Mouse (Mus musculus) hindbrain, embryonic 12.5 days (tissue): ENCODE measurements around the gene Ush2a. TPM values are rescaled to one million over a fixed set of nuclear protein-coding genes. Genes with fewer than 3 reads are reported as not detected.

Experiments used
- ATAC-seq: fragments of 200-750 bp; cut with Nextera tagmentation; 2 replicates; pipeline ENCODE4 v1.8.0; 2017; ENCODE audit warnings: moderate TSS enrichment; ENCODE audit not compliant: low FRiP score
- H3K27ac ChIP-seq: fragments of 300-500 bp; sonication (generic); 2 replicates; pipeline ENCODE4 v1.5.1; 2016; ENCODE audit warnings: mild to moderate bottlenecking
- H3K27me3 ChIP-seq: fragments of 300-500 bp; sonication (generic); 2 replicates; pipeline ENCODE4 v1.6.1; 2016; ENCODE audit warnings: mild to moderate bottlenecking
- H3K36me3 ChIP-seq: fragments of 300-500 bp; sonication (generic); 2 replicates; pipeline ENCODE4 v1.6.1; 2016; ENCODE audit warnings: mild to moderate bottlenecking
- H3K4me1 ChIP-seq: fragments of 300-500 bp; sonication (generic); 2 replicates; pipeline ENCODE4 v1.6.1; 2016
- H3K4me2 ChIP-seq: fragments of 300-500 bp; sonication (generic); replicated peaks from 2 replicates; pipeline ENCODE4 v1.6.1; 2016; ENCODE audit warnings: mild to moderate bottlenecking
- H3K4me3 ChIP-seq: fragments of 300-500 bp; sonication (generic); 2 replicates; pipeline ENCODE4 v1.5.1; 2016; ENCODE audit warnings: mild to moderate bottlenecking
- H3K9ac ChIP-seq: fragments of 300-500 bp; sonication (generic); 2 replicates; pipeline ENCODE4 v1.6.1; 2016; ENCODE audit warnings: mild to moderate bottlenecking, moderate library complexity
- H3K9me3 ChIP-seq: fragments of 300-500 bp; sonication (generic); replicated peaks from 2 replicates; pipeline ENCODE4 v1.6.1; 2016; ENCODE audit warnings: mild to moderate bottlenecking
- WGBS: fragments of 180-500 bp; shearing (Covaris S2); methylation state at CpG from one replicate; pipeline ENCODE4 v1.1.7; 2016; 5-methylcytosine and 5-hydroxymethylcytosine counted together
- polyA plus RNA-seq: library from polyadenylated mRNA; unstranded; fragments of >200 nt; fragmentation: Nextera tagmentation; extraction: Ambion mirVana; gene quantifications from 2 replicates; pipeline ENCODE4 v1.2.1, GENCODE M21; 2016

Ush2a gene
- polyA plus RNA-seq, 1 experiment from 2014 or later: 0.36 TPM

GRCm38 (mm10) chr1:188656121-188656520, 394.3 kb downstream of the Ush2a start:
- H3K4me2 ChIP-seq: no peak overlapping the region
- no peak overlapping the region for H3K9ac ChIP-seq
- ATAC-seq: no peak
- no peak overlapping the region for H3K27ac ChIP-seq
- H3K36me3 ChIP-seq: no peaks in the 10 kb centered on the region
- no peaks in the 10 kb centered on the region for H3K9me3 ChIP-seq
- 65% methylated on average over 12 of the region's 12 CpGs for WGBS
- no peak overlapping the region for H3K4me3 ChIP-seq
- peaks cover 17% of the 10 kb centered on the region for H3K4me1 ChIP-seq
- H3K27me3 ChIP-seq: no peaks in the 10 kb centered on the region

- WGBS: 26% methylated on average over 3 of the region's 3 CpGs
- no peak for ATAC-seq
- Histone ChIP-seq H3K9ac (no peak overlapping the region), H3K4me3 (no peak overlapping the region), H3K9me3 (no peaks in the 10 kb centered on the region), H3K4me2 (no peak overlapping the region), H3K36me3 (no peaks in the 10 kb centered on the region), H3K27ac (no peak overlapping the region), H3K4me1 (peaks cover 20% of the 10 kb centered on the region), H3K27me3 (no peaks in the 10 kb centered on the region)
These were observed 397.3 kb downstream of the Ush2a start for GRCm38 (mm10) chr1:188659159-188659558.

GRCm38 (mm10) chr1:188660339-188660738, 398.5 kb downstream of the Ush2a start:
- H3K9me3 ChIP-seq: no peaks in the 10 kb centered on the region

GRCm38 (mm10) chr1:188660882-188661281, 399.1 kb downstream of the Ush2a start:
- H3K9me3 ChIP-seq: no peaks in the 10 kb centered on the region
- peak; percentile 72 for ATAC-seq
- H3K9ac ChIP-seq: peak overlapping the region; percentile 27; the same call in 1 of the 2 replicates
- H3K4me3 ChIP-seq: peak overlapping the region; percentile 22
- WGBS: under 1% methylated on average over 8 of the region's 8 CpGs
- H3K36me3 ChIP-seq: no peaks in the 10 kb centered on the region
- peak overlapping the region; percentile 53 for H3K4me2 ChIP-seq
- H3K4me1 ChIP-seq: peaks cover 20% of the 10 kb centered on the region
- H3K27me3 ChIP-seq: no peaks in the 10 kb centered on the region
- H3K27ac ChIP-seq: peak overlapping the region; percentile 62; the same call in 1 of the 2 replicates

More at GRCm38 (mm10) chr1:188660339-188660738, 398.5 kb downstream of the Ush2a start:
- 1% methylated on average over 3 of the region's 3 CpGs for WGBS
- peak; percentile 88 for ATAC-seq
- Histone ChIP-seq H3K9ac (peak overlapping the region; percentile 27; the same call in 1 of the 2 replicates), H3K4me2 (peak overlapping the region; percentile 53), H3K36me3 (no peaks in the 10 kb centered on the region), H3K27ac (peak overlapping the region; percentile 62), H3K27me3 (no peaks in the 10 kb centered on the region), H3K4me3 (peak overlapping the region; percentile 22), H3K4me1 (peaks cover 20% of the 10 kb centered on the region)

GRCm38 (mm10) chr1:188667460-188667859, 405.6 kb downstream of the Ush2a start:
- no peak overlapping the region for H3K9ac ChIP-seq
- 82% methylated on average over 8 of the region's 8 CpGs for WGBS
- no peak for ATAC-seq
- H3K9me3 ChIP-seq: no peaks in the 10 kb centered on the region
- no peak overlapping the region for H3K4me3 ChIP-seq
- no peak overlapping the region for H3K27ac ChIP-seq
- H3K36me3 ChIP-seq: no peaks in the 10 kb centered on the region
- no peaks in the 10 kb centered on the region for H3K4me1 ChIP-seq
- no peak overlapping the region for H3K4me2 ChIP-seq
- H3K27me3 ChIP-seq: no peaks in the 10 kb centered on the region

- Histone ChIP-seq H3K27ac (no peak overlapping the region), H3K4me2 (no peak overlapping the region), H3K27me3 (no peaks in the 10 kb centered on the region), H3K9ac (no peak overlapping the region), H3K4me1 (no peaks in the 10 kb centered on the region), H3K36me3 (no peaks in the 10 kb centered on the region), H3K4me3 (no peak overlapping the region), H3K9me3 (no peaks in the 10 kb centered on the region)
- no peak for ATAC-seq
- 87% methylated on average over 12 of the region's 12 CpGs for WGBS
These were observed 406.7 kb downstream of the Ush2a start for GRCm38 (mm10) chr1:188668513-188668912.

GRCm38 (mm10) chr1:188672871-188673270, 411.0 kb downstream of the Ush2a start:
- H3K4me1 ChIP-seq: no peaks in the 10 kb centered on the region
- no peak for ATAC-seq
- WGBS: 71% methylated on average over 12 of the region's 12 CpGs

GRCm38 (mm10) chr1:188674640-188675510, 413.1 kb downstream of the Ush2a start:
- Histone ChIP-seq H3K4me3 (no peak overlapping the region), H3K4me1 (no peaks in the 10 kb centered on the region), H3K9ac (no peak overlapping the region), H3K27me3 (no peaks in the 10 kb centered on the region), H3K36me3 (no peaks in the 10 kb centered on the region), H3K27ac (no peak overlapping the region), H3K4me2 (no peak overlapping the region), H3K9me3 (no peaks in the 10 kb centered on the region)
- WGBS: 78% methylated on average over 8 of the region's 8 CpGs
- no peak for ATAC-seq

More at GRCm38 (mm10) chr1:188672871-188673270, 411.0 kb downstream of the Ush2a start:
- H3K4me3 ChIP-seq: no peak overlapping the region
- no peaks in the 10 kb centered on the region for H3K9me3 ChIP-seq
- no peaks in the 10 kb centered on the region for H3K27me3 ChIP-seq
- H3K27ac ChIP-seq: no peak overlapping the region
- no peak overlapping the region for H3K9ac ChIP-seq
- H3K36me3 ChIP-seq: no peaks in the 10 kb centered on the region
- no peak overlapping the region for H3K4me2 ChIP-seq

GRCm38 (mm10) chr1:188675511-188675863, 413.7 kb downstream of the Ush2a start:
- Histone ChIP-seq H3K9ac (no peak overlapping the region), H3K9me3 (no peaks in the 10 kb centered on the region), H3K27me3 (no peaks in the 10 kb centered on the region), H3K4me3 (no peak overlapping the region), H3K36me3 (no peaks in the 10 kb centered on the region), H3K4me2 (no peak overlapping the region), H3K27ac (no peak overlapping the region), H3K4me1 (no peaks in the 10 kb centered on the region)
- 91% methylated on average over 10 of the region's 10 CpGs for WGBS
- ATAC-seq: no peak

- Histone ChIP-seq H3K27me3 (no peaks in the 10 kb centered on the region), H3K36me3 (no peaks in the 10 kb centered on the region), H3K4me2 (no peak overlapping the region), H3K9ac (no peak overlapping the region), H3K27ac (no peak overlapping the region), H3K4me3 (no peak overlapping the region), H3K9me3 (no peaks in the 10 kb centered on the region), H3K4me1 (no peaks in the 10 kb centered on the region)
- 63% methylated on average over 8 of the region's 8 CpGs for WGBS
- no peak for ATAC-seq
These were observed 416.4 kb downstream of the Ush2a start for GRCm38 (mm10) chr1:188678189-188678588.

GRCm38 (mm10) chr1:188686362-188686761, 424.5 kb downstream of the Ush2a start:
- Histone ChIP-seq H3K27ac (no peak overlapping the region), H3K4me2 (no peak overlapping the region), H3K4me3 (no peak overlapping the region), H3K36me3 (no peaks in the 10 kb centered on the region), H3K9ac (no peak overlapping the region), H3K27me3 (no peaks in the 10 kb centered on the region), H3K9me3 (peaks cover 10% of the 10 kb centered on the region), H3K4me1 (no peaks in the 10 kb centered on the region)
- WGBS: 97% methylated on average over 14 of the region's 14 CpGs
- ATAC-seq: no peak

- 96% methylated on average over 2 of the region's 2 CpGs for WGBS
- Histone ChIP-seq H3K9me3 (peaks cover under 1% of the 10 kb centered on the region), H3K4me2 (no peak overlapping the region), H3K27me3 (no peaks in the 10 kb centered on the region), H3K36me3 (no peaks in the 10 kb centered on the region), H3K9ac (no peak overlapping the region), H3K27ac (no peak overlapping the region), H3K4me3 (no peak overlapping the region), H3K4me1 (no peaks in the 10 kb centered on the region)
- no peak for ATAC-seq
These were observed 434.5 kb downstream of the Ush2a start for GRCm38 (mm10) chr1:188696295-188696694.

- no peak overlapping the region for H3K9ac ChIP-seq
- no peaks in the 10 kb centered on the region for H3K36me3 ChIP-seq
- no peak overlapping the region for H3K27ac ChIP-seq
- no peak overlapping the region for H3K4me3 ChIP-seq
- peaks cover 4% of the 10 kb centered on the region; the same call in 1 of the 2 replicates for H3K4me1 ChIP-seq
- no peaks in the 10 kb centered on the region for H3K27me3 ChIP-seq
- H3K9me3 ChIP-seq: no peaks in the 10 kb centered on the region
- ATAC-seq: no peak
- 88% methylated on average over 4 of the region's 4 CpGs for WGBS
- H3K4me2 ChIP-seq: no peak overlapping the region
These were observed 446.4 kb downstream of the Ush2a start for GRCm38 (mm10) chr1:188708176-188708575.
